Mouse (Mus musculus): Measurements from ENCODE around the gene Ergic1. TPM values are rescaled to one million over a fixed set of nuclear protein-coding genes. Genes with fewer than 3 reads are reported as not detected.
A peak's percentile ranks its signal among the peaks of the same experiment; 100 is the strongest.

Gene Ergic1
- polyA plus RNA-seq, 1 experiment from 2014 or later: 115 TPM

DNA sequence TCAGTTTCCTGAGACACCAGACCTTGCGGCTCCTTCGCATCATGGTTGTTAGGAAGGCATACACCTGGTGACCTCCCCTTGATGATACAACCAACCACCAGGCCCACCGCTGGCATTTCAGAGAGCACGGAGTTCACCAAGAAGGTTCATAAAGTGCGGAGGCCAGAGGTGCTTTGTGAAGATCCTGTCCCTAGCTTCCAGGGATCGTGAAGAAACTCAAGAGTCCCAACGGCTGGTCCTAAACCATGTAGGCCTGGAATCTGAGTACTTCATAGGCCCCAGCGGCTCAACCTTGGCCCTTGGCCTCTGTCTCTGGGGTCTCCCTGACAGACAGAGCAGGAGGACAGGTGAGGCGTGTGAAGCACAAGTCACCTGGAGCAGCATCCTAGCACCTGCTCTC is 34.0 kb upstream of the Ergic1 start:
- no peak for ATAC-seq (ENCODE audit: insufficient number of reproducible peaks, low FRiP score)
- 95% methylated on average over 9 of the region's 9 CpGs for WGBS
- no peak overlapping the region for H3K4me3 ChIP-seq
- no peaks in the 10 kb centered on the region for H3K9me3 ChIP-seq (replicated peaks)
- H3K9ac ChIP-seq: no peak overlapping the region
- H3K4me1 ChIP-seq (replicated peaks): peaks cover 29% of the 10 kb centered on the region
- no peak overlapping the region for H3K4me2 ChIP-seq
- H3K27ac ChIP-seq (ENCODE audit: poor library complexity, severe bottlenecking): no peak overlapping the region
- no peaks in the 10 kb centered on the region for H3K27me3 ChIP-seq (replicated peaks)
- no peaks in the 10 kb centered on the region for H3K36me3 ChIP-seq

DNA sequence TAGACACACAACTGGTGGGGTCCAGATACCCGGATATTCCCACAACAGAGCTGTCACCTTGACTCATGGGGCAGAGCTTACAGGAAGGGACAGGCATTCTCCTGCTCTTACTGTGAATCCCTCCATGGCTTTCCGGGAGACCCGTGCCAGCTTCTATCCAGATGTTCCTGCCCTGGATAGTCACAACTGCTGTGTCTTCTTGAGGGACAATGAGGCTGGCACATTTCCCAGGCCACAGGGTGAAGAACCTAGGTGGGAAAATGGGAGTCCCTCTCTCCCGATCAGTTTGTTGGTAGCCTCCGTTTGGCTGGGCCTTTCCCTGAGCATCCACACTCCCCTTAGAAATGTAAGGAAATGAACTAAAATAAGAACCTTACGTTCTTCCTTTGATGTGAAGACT is 32.5 kb upstream of the Ergic1 start:
- WGBS: 78% methylated on average over 6 of the region's 6 CpGs
- no peak for ATAC-seq (ENCODE audit: insufficient number of reproducible peaks, low FRiP score)
- Histone ChIP-seq H3K4me2 (no peak overlapping the region), H3K4me3 (no peak overlapping the region), H3K27ac (ENCODE audit: poor library complexity, severe bottlenecking) (no peak overlapping the region), H3K9me3 (replicated peaks) (no peaks in the 10 kb centered on the region), H3K27me3 (replicated peaks) (no peaks in the 10 kb centered on the region), H3K4me1 (replicated peaks) (peaks cover 37% of the 10 kb centered on the region), H3K36me3 (no peaks in the 10 kb centered on the region), H3K9ac (no peak overlapping the region)

DNA sequence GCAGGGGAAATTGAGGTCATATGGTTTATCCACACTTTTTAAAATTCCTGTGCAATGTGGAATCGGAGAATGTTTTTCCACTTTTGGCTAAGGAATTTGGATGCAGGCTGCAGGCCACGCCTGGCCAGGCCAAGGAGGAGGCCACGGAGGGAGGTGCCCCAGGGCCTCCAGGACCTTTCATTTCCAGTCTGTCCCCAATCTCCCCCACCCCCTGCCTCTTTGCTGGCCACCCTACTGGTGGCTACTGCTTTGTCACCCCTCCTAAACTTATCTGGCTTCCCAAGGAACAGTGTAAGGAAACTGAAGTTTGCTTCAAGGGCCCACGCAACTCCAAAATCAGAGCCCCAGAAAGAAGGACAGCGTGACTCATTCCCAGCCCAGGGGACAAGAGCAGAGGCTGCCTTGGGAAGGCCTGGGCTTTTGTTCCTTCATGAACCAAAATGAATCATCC is 31.5 kb upstream of the Ergic1 start:
- H3K4me1 ChIP-seq (replicated peaks): peaks cover 42% of the 10 kb centered on the region
- H3K9me3 ChIP-seq (replicated peaks): no peaks in the 10 kb centered on the region
- no peak overlapping the region for H3K9ac ChIP-seq
- no peaks in the 10 kb centered on the region for H3K36me3 ChIP-seq
- peak overlapping the region; percentile 89 for H3K27ac ChIP-seq (ENCODE audit: poor library complexity, severe bottlenecking)
- WGBS: 73% methylated on average over 5 of the region's 5 CpGs
- H3K4me3 ChIP-seq: no peak overlapping the region
- ATAC-seq (ENCODE audit: insufficient number of reproducible peaks, low FRiP score): no peak
- no peaks in the 10 kb centered on the region for H3K27me3 ChIP-seq (replicated peaks)
- no peak overlapping the region for H3K4me2 ChIP-seq

DNA sequence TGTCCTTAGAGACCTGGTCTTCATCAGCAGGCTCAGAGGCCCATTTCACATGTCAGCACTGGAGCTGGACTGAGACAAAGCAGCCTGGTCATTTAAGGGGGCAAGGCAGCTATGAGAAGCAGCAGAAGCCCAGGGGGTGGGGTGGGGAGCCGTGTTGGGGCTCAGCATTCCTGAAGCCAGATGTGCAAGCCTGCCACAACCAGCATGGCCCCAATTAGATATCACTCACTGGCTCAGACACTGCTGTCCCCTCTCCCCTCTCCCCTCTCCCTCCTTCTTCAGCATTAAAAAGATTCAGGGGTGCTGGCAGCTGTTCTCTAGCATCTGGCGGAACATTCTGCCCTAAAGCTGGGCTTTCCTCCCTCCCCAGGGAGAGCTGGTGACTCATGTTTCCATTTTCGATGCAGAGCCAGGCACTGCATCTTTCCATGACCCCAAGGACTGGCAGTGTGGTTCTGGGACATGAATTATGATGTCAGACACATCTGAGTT is 30.7 kb upstream of the Ergic1 start:
- H3K27ac ChIP-seq (ENCODE audit: poor library complexity, severe bottlenecking): peak overlapping the region; percentile 89
- H3K36me3 ChIP-seq: no peaks in the 10 kb centered on the region
- peak overlapping the region; percentile 35; the same call in 1 of the 2 replicates for H3K9ac ChIP-seq
- H3K4me2 ChIP-seq: peak overlapping the region; percentile 34; the same call in 1 of the 2 replicates
- peaks cover 49% of the 10 kb centered on the region for H3K4me1 ChIP-seq (replicated peaks)
- no peak overlapping the region for H3K4me3 ChIP-seq
- ATAC-seq (ENCODE audit: insufficient number of reproducible peaks, low FRiP score): peak; percentile 46; the same call in 1 of the 2 replicates
- WGBS: 14% methylated on average over 3 of the region's 3 CpGs
- H3K27me3 ChIP-seq (replicated peaks): no peaks in the 10 kb centered on the region
- H3K9me3 ChIP-seq (replicated peaks): no peaks in the 10 kb centered on the region

DNA sequence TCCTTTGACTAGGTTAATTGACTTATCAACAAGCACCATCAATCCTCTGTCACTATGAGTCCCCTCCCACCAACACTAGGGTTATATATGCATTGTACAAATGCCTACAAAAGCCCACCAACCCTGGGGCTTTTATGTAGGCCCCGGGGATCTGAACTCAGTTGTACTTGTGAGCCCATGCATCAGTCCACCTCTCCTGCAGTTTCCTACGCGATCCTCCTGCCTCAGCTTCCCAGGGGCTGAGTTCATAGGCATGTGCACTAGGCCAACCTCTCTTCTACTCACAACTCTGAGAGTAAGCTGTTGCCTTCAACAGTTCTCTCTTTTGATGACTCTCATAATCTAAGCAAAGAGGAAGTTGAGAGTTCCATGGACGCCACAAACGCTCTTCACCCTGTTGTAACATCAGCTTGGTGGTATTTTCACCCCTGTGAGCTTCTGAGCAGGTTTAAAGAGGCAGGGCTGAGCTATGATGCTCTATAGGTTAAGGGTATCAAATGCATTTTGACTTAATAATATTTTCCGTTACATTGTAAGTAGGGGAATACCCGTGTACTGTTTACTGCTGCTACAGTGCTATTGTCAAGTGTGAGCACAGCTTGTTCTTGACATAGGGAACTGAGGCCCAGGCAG is 29.8 kb upstream of the Ergic1 start:
- Histone ChIP-seq H3K9ac (no peak overlapping the region), H3K4me1 (replicated peaks) (peaks cover 58% of the 10 kb centered on the region), H3K36me3 (no peaks in the 10 kb centered on the region), H3K9me3 (replicated peaks) (no peaks in the 10 kb centered on the region), H3K27ac (ENCODE audit: poor library complexity, severe bottlenecking) (peak overlapping the region; percentile 89), H3K4me3 (no peak overlapping the region), H3K27me3 (replicated peaks) (no peaks in the 10 kb centered on the region), H3K4me2 (no peak overlapping the region)
- WGBS: 86% methylated on average over 7 of the region's 7 CpGs
- ATAC-seq (ENCODE audit: insufficient number of reproducible peaks, low FRiP score): no peak

DNA sequence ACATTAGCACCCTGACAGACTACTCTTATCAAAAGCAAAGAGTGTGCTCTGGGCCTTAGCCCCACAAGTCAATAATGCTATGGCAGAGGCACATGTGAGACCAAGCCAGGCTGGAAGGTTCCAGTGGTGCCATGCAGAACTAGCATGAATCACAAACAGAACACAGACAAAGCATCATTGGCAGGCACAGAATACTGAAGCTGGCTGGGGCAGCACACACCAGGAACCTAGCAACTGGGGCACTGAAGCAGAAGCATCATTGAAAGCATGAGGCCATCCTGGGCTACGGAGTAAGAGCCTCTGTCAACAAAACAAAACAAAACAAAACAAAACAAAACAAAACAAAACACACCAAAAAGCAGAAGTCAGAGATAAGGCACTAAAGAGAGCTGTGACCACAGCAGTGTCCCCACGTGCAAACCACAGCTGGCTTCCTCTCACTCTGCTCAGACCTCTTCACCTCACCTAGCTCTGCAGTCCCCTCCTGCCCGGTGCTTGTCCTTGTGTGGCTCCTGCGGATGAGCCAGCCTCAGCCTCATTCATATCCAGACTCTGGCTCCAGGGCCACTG is 28.7 kb upstream of the Ergic1 start:
- Histone ChIP-seq H3K27ac (ENCODE audit: poor library complexity, severe bottlenecking) (no peak overlapping the region), H3K4me1 (replicated peaks) (peaks cover 58% of the 10 kb centered on the region), H3K9me3 (replicated peaks) (no peaks in the 10 kb centered on the region), H3K36me3 (no peaks in the 10 kb centered on the region), H3K27me3 (replicated peaks) (no peaks in the 10 kb centered on the region), H3K4me3 (no peak overlapping the region), H3K4me2 (no peak overlapping the region), H3K9ac (no peak overlapping the region)
- no peak for ATAC-seq (ENCODE audit: insufficient number of reproducible peaks, low FRiP score)
- WGBS: 65% methylated on average over 4 of the region's 4 CpGs

DNA sequence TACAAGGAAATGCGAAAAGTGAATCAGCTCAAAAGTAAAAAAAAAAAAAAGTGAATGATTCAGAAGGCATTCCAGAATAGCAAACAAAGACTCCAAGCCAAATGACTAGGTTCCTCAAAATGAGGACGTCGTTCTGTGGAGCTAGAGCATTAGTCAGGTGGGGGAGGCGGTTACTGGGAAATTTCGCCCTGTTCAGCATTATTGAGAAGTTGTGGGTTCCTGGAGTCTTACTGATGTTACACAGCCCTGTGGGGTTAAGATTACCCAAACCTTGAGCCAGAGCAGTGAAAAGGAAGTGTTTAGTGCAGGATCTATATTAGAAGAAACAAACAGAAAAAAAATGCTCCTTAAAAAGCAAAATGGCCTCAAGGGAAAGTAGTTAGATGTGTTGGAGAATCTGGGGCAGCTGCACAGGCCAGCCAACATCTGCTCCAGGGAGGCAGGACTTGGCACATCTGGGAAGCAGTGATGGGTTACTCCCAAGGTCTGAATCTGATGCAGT is 27.4 kb upstream of the Ergic1 start:
- WGBS: 72% methylated on average over 5 of the region's 5 CpGs
- Histone ChIP-seq H3K36me3 (no peaks in the 10 kb centered on the region), H3K9me3 (replicated peaks) (no peaks in the 10 kb centered on the region), H3K9ac (no peak overlapping the region), H3K4me3 (no peak overlapping the region), H3K27me3 (replicated peaks) (no peaks in the 10 kb centered on the region), H3K27ac (ENCODE audit: poor library complexity, severe bottlenecking) (no peak overlapping the region), H3K4me2 (no peak overlapping the region), H3K4me1 (replicated peaks) (peaks cover 62% of the 10 kb centered on the region)
- ATAC-seq (ENCODE audit: insufficient number of reproducible peaks, low FRiP score): no peak

DNA sequence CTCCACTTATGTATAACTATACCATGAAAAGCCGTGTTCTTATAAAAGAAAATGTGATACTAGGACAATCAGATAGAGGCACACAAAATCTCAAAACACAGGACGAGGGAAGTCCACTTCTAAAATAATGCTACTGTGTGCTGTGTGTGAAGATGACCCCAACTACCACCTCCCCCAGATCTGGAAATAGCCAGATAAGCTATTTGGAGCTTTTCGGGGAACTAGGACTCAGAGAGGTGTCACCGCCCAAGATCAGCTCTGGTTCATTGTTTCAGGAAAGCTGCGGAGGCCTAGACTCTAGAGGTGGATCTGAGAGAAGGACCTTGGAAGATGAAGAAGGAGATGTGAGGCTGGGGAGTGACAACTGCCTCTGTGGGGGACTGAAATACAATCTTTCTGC is 26.6 kb upstream of the Ergic1 start:
- no peak overlapping the region for H3K9ac ChIP-seq
- no peaks in the 10 kb centered on the region for H3K36me3 ChIP-seq
- WGBS: 76% methylated on average over 5 of the region's 5 CpGs
- H3K4me3 ChIP-seq: no peak overlapping the region
- ATAC-seq (ENCODE audit: insufficient number of reproducible peaks, low FRiP score): no peak
- peaks cover 55% of the 10 kb centered on the region for H3K4me1 ChIP-seq (replicated peaks)
- H3K27me3 ChIP-seq (replicated peaks): no peaks in the 10 kb centered on the region
- H3K27ac ChIP-seq (ENCODE audit: poor library complexity, severe bottlenecking): no peak overlapping the region
- no peak overlapping the region for H3K4me2 ChIP-seq
- H3K9me3 ChIP-seq (replicated peaks): no peaks in the 10 kb centered on the region

DNA sequence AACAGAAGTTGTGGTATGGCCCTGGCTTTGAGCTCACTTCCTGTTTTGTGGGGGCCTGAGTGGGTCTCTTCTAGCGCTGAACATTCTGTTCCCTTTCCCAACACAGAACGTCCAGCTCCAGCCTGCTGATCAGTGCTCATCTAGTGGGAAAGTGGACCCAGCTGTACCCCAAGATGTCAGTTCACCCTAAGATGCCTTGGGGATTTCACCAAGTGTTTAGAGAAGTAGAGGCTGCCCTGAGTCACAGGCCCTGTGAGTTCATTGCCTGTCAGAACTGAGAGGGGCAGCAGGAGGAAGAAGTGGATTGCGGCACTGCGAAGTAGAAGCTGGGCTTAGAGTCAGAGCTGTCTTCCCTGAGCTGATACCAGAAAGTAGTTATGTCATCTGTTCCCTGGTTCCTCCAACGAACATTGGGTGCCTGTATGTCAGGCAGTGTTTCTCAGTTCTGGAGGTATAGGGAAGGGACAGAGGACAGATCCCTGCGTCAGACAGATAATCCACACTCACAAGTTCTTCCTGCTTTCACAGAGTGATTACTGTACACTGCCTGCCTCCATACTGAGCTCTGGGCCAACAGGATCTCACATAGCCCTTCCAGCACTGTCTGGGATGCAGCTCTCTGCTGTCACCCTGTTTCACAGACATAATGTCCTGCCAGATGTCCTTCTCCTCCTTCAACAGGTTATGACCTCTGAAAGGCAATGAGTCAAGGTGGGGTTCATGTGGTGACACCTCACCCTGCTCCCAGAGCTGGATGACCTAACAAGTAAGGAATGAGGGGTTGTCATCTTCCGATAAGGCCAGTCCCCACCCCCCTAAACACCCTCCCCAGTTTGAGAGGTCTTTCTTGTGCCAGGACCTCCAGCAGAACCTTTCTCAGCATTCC is 25.8 kb upstream of the Ergic1 start:
- H3K4me2 ChIP-seq: no peak overlapping the region
- H3K27me3 ChIP-seq (replicated peaks): no peaks in the 10 kb centered on the region
- H3K27ac ChIP-seq (ENCODE audit: poor library complexity, severe bottlenecking): no peak overlapping the region
- ATAC-seq (ENCODE audit: insufficient number of reproducible peaks, low FRiP score): peak; percentile 27; the same call in 1 of the 2 replicates
- H3K36me3 ChIP-seq: no peaks in the 10 kb centered on the region
- no peak overlapping the region for H3K4me3 ChIP-seq
- WGBS: 52% methylated on average over 7 of the region's 7 CpGs
- H3K9ac ChIP-seq: no peak overlapping the region
- peaks cover 47% of the 10 kb centered on the region for H3K4me1 ChIP-seq (replicated peaks)
- no peaks in the 10 kb centered on the region for H3K9me3 ChIP-seq (replicated peaks)

DNA sequence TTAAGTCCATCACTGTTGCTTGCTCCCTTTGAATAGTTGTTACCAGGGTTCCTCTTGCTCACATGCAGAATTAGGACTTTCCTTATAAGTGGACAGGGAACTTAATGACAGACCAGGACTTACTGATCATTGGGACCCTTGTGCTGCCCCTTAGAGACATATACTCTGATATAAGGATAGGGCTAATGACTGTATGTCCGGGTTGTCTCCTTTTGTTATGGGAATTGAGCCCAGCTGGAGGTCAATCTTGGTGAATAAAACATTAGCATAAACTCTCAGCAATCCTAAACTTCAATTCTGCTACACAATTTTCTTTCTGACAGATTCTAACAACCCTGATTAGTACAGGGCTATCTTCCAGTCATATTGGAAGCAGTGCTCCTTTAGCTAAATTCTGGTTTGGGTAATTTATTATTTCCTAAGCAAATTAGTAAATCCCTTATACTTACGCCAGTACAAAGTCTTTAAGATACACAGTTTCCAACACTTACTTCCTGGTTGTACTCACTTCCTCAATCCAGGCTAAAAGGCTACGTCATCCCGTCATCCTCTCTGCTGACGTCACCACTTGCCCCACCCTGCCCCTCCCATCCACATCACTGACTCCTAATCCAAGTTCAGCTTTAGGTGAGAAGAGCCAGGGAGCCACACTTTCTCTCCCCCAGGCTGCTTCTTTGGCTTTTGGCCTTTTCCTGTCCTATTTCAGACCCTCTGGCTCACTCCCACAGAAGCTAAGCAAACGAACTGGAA is 23.4 kb upstream of the Ergic1 start:
- Histone ChIP-seq H3K4me2 (peak overlapping the region; percentile 13; the same call in 1 of the 2 replicates), H3K9ac (no peak overlapping the region), H3K27ac (ENCODE audit: poor library complexity, severe bottlenecking) (no peak overlapping the region), H3K27me3 (replicated peaks) (no peaks in the 10 kb centered on the region), H3K4me3 (no peak overlapping the region), H3K4me1 (replicated peaks) (peaks cover 29% of the 10 kb centered on the region), H3K9me3 (replicated peaks) (no peaks in the 10 kb centered on the region), H3K36me3 (no peaks in the 10 kb centered on the region)
- ATAC-seq (ENCODE audit: insufficient number of reproducible peaks, low FRiP score): peak; percentile 78
- 35% methylated on average over 6 of the region's 6 CpGs for WGBS
